Mouse (Mus musculus) midbrain, embryonic 16.5 days (tissue): ENCODE data around the gene Cdc6. TPM values are rescaled to one million over a fixed set of nuclear protein-coding genes. Genes with fewer than 3 reads are reported as not detected.

Experiments used
- ATAC-seq: fragments of 200-750 bp; cut with Nextera tagmentation; 2 replicates; pipeline ENCODE4 v1.8.0; 2017; ENCODE audit warnings: moderate TSS enrichment
- H3K27ac ChIP-seq: fragments of 300-500 bp; sonication (generic); 2 replicates; pipeline ENCODE4 v1.5.1; 2014; ENCODE audit warnings: mild to moderate bottlenecking, low read length, mixed read lengths
- H3K27me3 ChIP-seq: fragments of 300-500 bp; sonication (generic); 2 replicates; pipeline ENCODE4 v1.6.1; 2014; ENCODE audit warnings: low read depth, low read length, mixed read lengths; ENCODE audit not compliant: control insufficient read depth, insufficient read depth
- H3K36me3 ChIP-seq: fragments of 300-500 bp; sonication (generic); 2 replicates; pipeline ENCODE4 v1.6.1; 2014; ENCODE audit warnings: mild to moderate bottlenecking, low read length, moderate library complexity, mixed read lengths; ENCODE audit not compliant: control insufficient read depth, insufficient read depth
- H3K4me1 ChIP-seq: fragments of 300-500 bp; sonication (generic); 2 replicates; pipeline ENCODE4 v1.6.1; 2014; ENCODE audit warnings: mild to moderate bottlenecking, low read length, mixed read lengths; ENCODE audit not compliant: control insufficient read depth, insufficient read depth
- H3K4me2 ChIP-seq: fragments of 300-500 bp; sonication (generic); 2 replicates; pipeline ENCODE4 v1.6.1; 2014; ENCODE audit warnings: mild to moderate bottlenecking, low read length, mixed read lengths
- H3K4me3 ChIP-seq: fragments of 300-500 bp; sonication (generic); 2 replicates; pipeline ENCODE4 v1.5.1; 2014; ENCODE audit warnings: low read depth, mild to moderate bottlenecking, low read length, moderate library complexity, mixed read lengths
- H3K9ac ChIP-seq: fragments of 300-500 bp; sonication (generic); 2 replicates; pipeline ENCODE4 v1.6.1; 2014; ENCODE audit warnings: low read depth, low read length, mixed read lengths
- H3K9me3 ChIP-seq: fragments of 300-500 bp; sonication (generic); replicated peaks from 2 replicates; pipeline ENCODE4 v1.6.1; 2014; ENCODE audit warnings: mild to moderate bottlenecking, low read length, mixed read lengths; ENCODE audit not compliant: control insufficient read depth, poor library complexity, severe bottlenecking
- WGBS: fragments of 180-500 bp; shearing (Covaris S2); extraction: QIAGEN DNeasy Blood & Tissue Kit; methylation state at CpG from one replicate; pipeline ENCODE4 v1.1.7; 2014; 5-methylcytosine and 5-hydroxymethylcytosine counted together
- polyA plus RNA-seq: library from polyadenylated mRNA; unstranded; fragments of >200 nt; fragmentation: Nextera tagmentation; extraction: Ambion mirVana; gene quantifications from 2 replicates; pipeline ENCODE4 v1.2.1, GENCODE M21; 2015

Cdc6 gene
- polyA plus RNA-seq, 1 experiment from 2014 or later: 2.4 TPM

GRCm38 (mm10) chr11:98971316-98972031, 63.9 kb downstream of the Cdc6 start:
- Histone ChIP-seq H3K27ac (peak overlapping the region; percentile 11; the same call in 1 of the 2 replicates), H3K36me3 (peaks cover 3% of the 10 kb centered on the region; the same call in 1 of the 2 replicates), H3K4me3 (no peak overlapping the region), H3K4me2 (no peak overlapping the region), H3K9ac (peak overlapping the region; percentile 20), H3K4me1 (peaks cover 51% of the 10 kb centered on the region), H3K27me3 (no peaks in the 10 kb centered on the region), H3K9me3 (no peaks in the 10 kb centered on the region)
- WGBS: 63% methylated on average over 23 of the region's 23 CpGs
- ATAC-seq: no peak

GRCm38 (mm10) chr11:98972215-98972614, 64.6 kb downstream of the Cdc6 start:
- H3K27me3 ChIP-seq: no peaks in the 10 kb centered on the region
- H3K36me3 ChIP-seq: peaks cover 3% of the 10 kb centered on the region; the same call in 1 of the 2 replicates
- H3K9ac ChIP-seq: no peak overlapping the region
- H3K27ac ChIP-seq: no peak overlapping the region
- H3K4me3 ChIP-seq: no peak overlapping the region
- H3K9me3 ChIP-seq: no peaks in the 10 kb centered on the region
- peak; percentile 21; the same call in 1 of the 2 replicates for ATAC-seq
- H3K4me2 ChIP-seq: no peak overlapping the region
- H3K4me1 ChIP-seq: peaks cover 44% of the 10 kb centered on the region
- 56% methylated on average over 9 of the region's 9 CpGs for WGBS

GRCm38 (mm10) chr11:98972801-98973360, 65.3 kb downstream of the Cdc6 start:
- no peak for ATAC-seq
- no peak overlapping the region for H3K27ac ChIP-seq
- no peak overlapping the region for H3K9ac ChIP-seq
- H3K4me3 ChIP-seq: no peak overlapping the region
- WGBS: 92% methylated on average over 9 of the region's 9 CpGs
- peaks cover 37% of the 10 kb centered on the region for H3K4me1 ChIP-seq
- no peaks in the 10 kb centered on the region for H3K27me3 ChIP-seq
- peaks cover 3% of the 10 kb centered on the region; the same call in 1 of the 2 replicates for H3K36me3 ChIP-seq
- no peak overlapping the region for H3K4me2 ChIP-seq
- H3K9me3 ChIP-seq: no peaks in the 10 kb centered on the region

Other genes starting within 250 kb of the Cdc6 start
- gene Gsdma, start 243.4 kb upstream of the Cdc6 start, polyA plus RNA-seq: not detected in 2 replicates
- 175 and 182 TPM in 2 replicates for gene Psmd3, start 225.2 kb upstream of the Cdc6 start, polyA plus RNA-seq
- gene Csf3, start 206.5 kb upstream of the Cdc6 start, polyA plus RNA-seq: not detected in 2 replicates
- 75.1 and 77.5 TPM in 2 replicates for gene Med24, start 178.4 kb upstream of the Cdc6 start, polyA plus RNA-seq
- 139 and 149 TPM in 2 replicates for gene Thra, start 167.2 kb upstream of the Cdc6 start, polyA plus RNA-seq
- gene Nr1d1, start 132.5 kb upstream of the Cdc6 start, polyA plus RNA-seq: 3.5 and 5.2 TPM in 2 replicates
- 29.2 and 33.2 TPM in 2 replicates for gene Msl1, start 112.3 kb upstream of the Cdc6 start, polyA plus RNA-seq
- 47.0 and 51.7 TPM in 2 replicates for gene Casc3, start 102.9 kb upstream of the Cdc6 start, polyA plus RNA-seq
- 9.6 and 10.6 TPM in 2 replicates for gene Rapgefl1, start 71.0 kb upstream of the Cdc6 start, polyA plus RNA-seq
- gene Wipf2, start 44.2 kb upstream of the Cdc6 start, polyA plus RNA-seq: 4.5 and 4.7 TPM in 2 replicates
- 9.5 and 9.6 TPM in 2 replicates for gene Rara, start 20.0 kb downstream of the Cdc6 start, polyA plus RNA-seq
- 1.0 and 1.9 TPM in 2 replicates for gene Gjd3, start 75.2 kb downstream of the Cdc6 start, polyA plus RNA-seq
- 20.4 and 29.1 TPM in 2 replicates for gene Top2a, start 116.4 kb downstream of the Cdc6 start, polyA plus RNA-seq
- gene Igfbp4, start 133.4 kb downstream of the Cdc6 start, polyA plus RNA-seq: 117 and 119 TPM in 2 replicates
- 0.04 and 0.09 TPM in 2 replicates for gene Tns4, start 181.5 kb downstream of the Cdc6 start, polyA plus RNA-seq
- gene Ccr7, start 247.3 kb downstream of the Cdc6 start, polyA plus RNA-seq: 0.15 TPM in 1 of 2 replicates, not detected in the other